Comparison of ENCODE assay signal across 8 mouse cellular contexts in the genomic region with DNA sequence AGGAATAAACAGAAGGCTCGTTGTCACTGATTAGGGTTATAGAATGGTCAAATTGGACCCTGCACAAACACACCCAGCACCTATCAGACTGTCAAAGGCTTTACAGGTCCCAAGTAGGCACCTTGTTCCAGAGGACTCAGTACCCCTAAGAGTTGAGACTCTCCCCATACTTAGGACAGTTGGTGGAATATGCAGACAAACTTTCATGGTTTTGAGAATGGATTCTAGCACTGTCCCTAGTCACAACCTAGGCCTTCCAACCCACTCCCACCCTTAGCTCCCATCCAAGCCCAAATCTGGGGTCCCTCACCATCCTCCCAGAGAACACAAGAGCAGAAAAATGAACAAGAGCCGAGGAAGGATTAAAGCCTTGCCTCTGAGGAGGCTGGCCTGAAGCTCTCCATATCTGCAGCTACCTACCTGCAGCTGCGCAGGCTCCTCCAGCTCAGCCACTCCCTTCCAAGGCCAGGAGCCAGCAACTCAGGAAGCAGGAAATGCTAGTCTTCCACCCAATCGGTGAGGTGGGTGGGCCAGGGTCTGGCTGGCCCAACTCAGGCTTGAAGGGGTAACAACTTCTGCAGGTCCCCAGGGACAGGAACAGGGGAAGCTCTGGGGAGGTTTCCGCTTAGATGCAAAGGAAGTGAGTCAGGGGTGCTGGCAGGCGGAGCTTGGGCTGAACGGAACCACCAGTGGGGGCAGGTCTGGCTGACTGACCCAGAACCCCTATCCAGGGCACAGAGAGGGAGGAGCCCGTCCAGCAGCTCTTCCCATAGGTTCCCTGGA. TPM values are rescaled to one million over a fixed set of nuclear protein-coding genes. Genes with fewer than 3 reads are reported as not detected.
DNase-seq lines count a peak whose midpoint lies in the region; ATAC-seq and TF ChIP-seq lines count a peak whose summit lies in the region.

A gene (minus strand): TSS at position 715 of the 783 bp plus-strand sequence.

- TF ChIP-seq CTCF in bone marrow, adult 2 months (IDR thresholded peaks at IDR 0.05; ENCODE audit: control insufficient read depth, insufficient read depth, low read length): no peak; the same call in 1 of the 2 replicates
- TF ChIP-seq CTCF in intestine, postnatal 0 days (IDR thresholded peaks at IDR 0.05; ENCODE audit: low read depth): no peak
- no peak for TF ChIP-seq CTCF in lung, adult 2 months (IDR thresholded peaks at IDR 0.05; ENCODE audit: insufficient read depth, low read length)

- no peaks in the 10 kb centered on the region for H3K9me3 ChIP-seq in forebrain, embryonic 10.5 days
- H3K9me3 ChIP-seq in forebrain, embryonic 14.5 days (replicated peaks; ENCODE audit: control insufficient read depth, low read length): no peaks in the 10 kb centered on the region
- no peaks in the 10 kb centered on the region for H3K9me3 ChIP-seq in intestine, postnatal 0 days (ENCODE audit: control insufficient read depth)

- no peak for DNase-seq in forebrain, embryonic 10.5 days (ENCODE audit: extremely low spot score, low spot score)
- DNase-seq in forebrain, embryonic 14.5 days (ENCODE audit: low spot score): no peak
- peak; percentile 100 for DNase-seq in heart, adult 11 months
- peak; percentile 83 for DNase-seq in lung, adult 2 months
- peak; percentile 15 for DNase-seq in retina, embryonic 14.5 days (ENCODE audit: low spot score)
- DNase-seq in yolk sac, embryonic 10.5 days (ENCODE audit: low spot score): peak; percentile 82

- TF ChIP-seq POLR2A in bone marrow, adult 2 months (IDR thresholded peaks at IDR 0.05; ENCODE audit: borderline replicate concordance, control insufficient read depth, low read depth, low read length): peak; percentile 57; the same call in 1 of the 2 replicates
- peak; percentile 79; the same call in 1 of the 2 replicates for TF ChIP-seq POLR2A in lung, adult 2 months (IDR thresholded peaks at IDR 0.05; ENCODE audit: borderline replicate concordance, extremely low read depth, low read depth, low read length)

- peaks cover 35% of the 10 kb centered on the region for H3K36me3 ChIP-seq in forebrain, embryonic 10.5 days (replicated peaks)
- H3K36me3 ChIP-seq in forebrain, embryonic 14.5 days (ENCODE audit: control insufficient read depth, insufficient read depth, low read length): peaks cover 33% of the 10 kb centered on the region
- peaks cover 42% of the 10 kb centered on the region for H3K36me3 ChIP-seq in intestine, postnatal 0 days (ENCODE audit: control insufficient read depth, insufficient read depth)

- no peak within 1 kb of the TSS for H3K4me2 ChIP-seq in forebrain, embryonic 14.5 days (ENCODE audit: low read length)
- peak within 1 kb of the TSS; percentile 66 for H3K4me2 ChIP-seq in intestine, postnatal 0 days (replicated peaks; ENCODE audit: low read depth)

- WGBS in forebrain, embryonic 10.5 days: 10% methylated on average over 8 of the region's 8 CpGs
- WGBS in forebrain, embryonic 14.5 days: 11% methylated on average over 8 of the region's 8 CpGs
- 2% methylated on average over 8 of the region's 8 CpGs for WGBS in bone marrow, adult 2 months
- 9% methylated on average over 8 of the region's 8 CpGs for WGBS in intestine, postnatal 0 days
- 6% methylated on average over 8 of the region's 8 CpGs for WGBS in lung, adult 2 months

- no peak within 1 kb of the TSS for H3K9ac ChIP-seq in forebrain, embryonic 14.5 days (ENCODE audit: low read length)
- peak within 1 kb of the TSS; percentile 54; the same call in 1 of the 2 replicates for H3K9ac ChIP-seq in intestine, postnatal 0 days (ENCODE audit: low read depth, low read length)

- ATAC-seq in forebrain, embryonic 14.5 days: no peak
- peak; percentile 79 for ATAC-seq in intestine, postnatal 0 days

- peaks cover 45% of the 10 kb centered on the region for H3K27me3 ChIP-seq in forebrain, embryonic 10.5 days (ENCODE audit: poor library complexity, severe bottlenecking)
- H3K27me3 ChIP-seq in forebrain, embryonic 14.5 days (replicated peaks; ENCODE audit: control insufficient read depth, insufficient read depth, low read length): peaks cover 26% of the 10 kb centered on the region
- H3K27me3 ChIP-seq in intestine, postnatal 0 days (replicated peaks; ENCODE audit: control insufficient read depth, insufficient read depth, low read length): no peaks in the 10 kb centered on the region

- peaks cover 45% of the 10 kb centered on the region for H3K4me1 ChIP-seq in forebrain, embryonic 10.5 days
- H3K4me1 ChIP-seq in forebrain, embryonic 14.5 days (ENCODE audit: control insufficient read depth, insufficient read depth, low read length): no peaks in the 10 kb centered on the region
- H3K4me1 ChIP-seq in bone marrow, adult 2 months (ENCODE audit: control insufficient read depth, insufficient read depth, low read length): peaks cover 14% of the 10 kb centered on the region
- peaks cover 19% of the 10 kb centered on the region; the same call in 1 of the 2 replicates for H3K4me1 ChIP-seq in intestine, postnatal 0 days (replicated peaks; ENCODE audit: control insufficient read depth, insufficient read depth, low read length)
- H3K4me1 ChIP-seq in lung, adult 2 months (ENCODE audit: control insufficient read depth, insufficient read depth, low read length): peaks cover 26% of the 10 kb centered on the region

- H3K27ac ChIP-seq in forebrain, embryonic 10.5 days: peak within 1 kb of the TSS; percentile 22; the same call in 1 of the 2 replicates
- H3K27ac ChIP-seq in forebrain, embryonic 14.5 days (ENCODE audit: low read depth, low read length): no peak within 1 kb of the TSS
- H3K27ac ChIP-seq in bone marrow, adult 2 months (ENCODE audit: control insufficient read depth, insufficient read depth, low read depth, low read length, poor library complexity): peak within 1 kb of the TSS; percentile 93
- peak within 1 kb of the TSS; percentile 91 for H3K27ac ChIP-seq in intestine, postnatal 0 days (ENCODE audit: low read depth, low read length)

- peak within 1 kb of the TSS; percentile 38 for H3K4me3 ChIP-seq in forebrain, embryonic 10.5 days
- no peak within 1 kb of the TSS for H3K4me3 ChIP-seq in forebrain, embryonic 14.5 days (ENCODE audit: low read depth, low read length)
- H3K4me3 ChIP-seq in bone marrow, adult 2 months (replicated peaks; ENCODE audit: control insufficient read depth, low read depth, low read length): peak within 1 kb of the TSS; percentile 86
- H3K4me3 ChIP-seq in intestine, postnatal 0 days (ENCODE audit: low read depth, low read length): peak within 1 kb of the TSS; percentile 37
- peak within 1 kb of the TSS; percentile 61 for H3K4me3 ChIP-seq in lung, adult 2 months (replicated peaks; ENCODE audit: extremely low read depth, low read depth, low read length)

RNA-seq across cellular contexts. Expression of the gene that starts here (rescaled TPM):
- 1.3 and 1.5 TPM in 2 replicates for polyA plus RNA-seq in forebrain, embryonic 10.5 days (2016; fragmentation: Nextera tagmentation; extraction: Ambion mirVana)
- 0.97 and 1.9 TPM in 2 replicates for polyA plus RNA-seq in forebrain, embryonic 14.5 days (2014; fragmentation: Nextera tagmentation; extraction: Ambion mirVana)
- 3.9 and 8.9 TPM in 2 replicates for polyA plus RNA-seq in bone marrow, adult 2 months (2011; ENCODE audit: insufficient read depth, insufficient read length, low replicate concordance, missing spikeins)
- polyA plus RNA-seq in intestine, postnatal 0 days (2015; fragmentation: Nextera tagmentation; extraction: Ambion mirVana): 12.0 and 12.6 TPM in 2 replicates
- 52.8 and 54.9 TPM in 2 replicates for polyA plus RNA-seq in lung, adult 2 months (2012; rRNA removed)

Comparison
In these comparisons a context has a peak if more than half of its experiments do, and no peak if none do; other contexts are left out.
1. DNase-seq: peak in heart, adult 11 months (single experiment), lung, adult 2 months (single experiment), retina, embryonic 14.5 days (single experiment) and yolk sac, embryonic 10.5 days (single experiment); none in forebrain, embryonic 10.5 days (single experiment) and forebrain, embryonic 14.5 days (single experiment).